Mouse (Mus musculus): Measurements from ENCODE around the gene Fbxw27. TPM values are rescaled to one million over a fixed set of nuclear protein-coding genes. Genes with fewer than 3 reads are reported as not detected.
"Not testable (repeated sequence)": the region's sequence is repeated elsewhere in the genome, so short reads cannot be mapped to it uniquely, and the experiment has no call there.

Fbxw27 gene
- polyA plus RNA-seq, 1 experiment from 2014 or later: not detected

DNA sequence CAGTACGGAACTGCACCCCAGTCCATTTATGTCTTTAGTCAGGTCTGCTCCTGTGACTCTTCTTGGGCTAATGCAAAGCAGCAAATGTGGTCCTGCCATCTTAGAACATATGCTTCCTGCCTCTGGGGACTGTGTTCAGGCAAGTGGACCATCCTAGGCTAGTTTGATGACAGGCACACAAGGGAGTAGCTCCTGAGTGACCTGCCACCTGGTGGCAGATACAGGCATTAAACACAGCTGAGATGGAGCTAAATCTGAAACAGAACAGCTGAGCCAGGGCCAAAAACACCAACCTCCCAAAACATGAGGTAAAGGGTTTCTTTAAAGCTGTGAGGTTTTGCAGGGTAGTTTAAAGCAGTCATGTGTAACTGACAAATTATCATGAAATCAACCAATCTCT is 7.6 kb upstream of the Fbxw27 start:
- no peak overlapping the region for H3K27ac ChIP-seq
- H3K36me3 ChIP-seq: no peaks in the 10 kb centered on the region
- no peaks in the 10 kb centered on the region for H3K4me1 ChIP-seq (replicated peaks)
- WGBS: 97% methylated on average over 1 of the region's 1 CpGs
- no peak overlapping the region for H3K4me2 ChIP-seq (replicated peaks)
- no peaks in the 10 kb centered on the region for H3K27me3 ChIP-seq
- H3K9me3 ChIP-seq: no peaks in the 10 kb centered on the region
- ATAC-seq: no peak
- no peak overlapping the region for H3K9ac ChIP-seq (replicated peaks)
- H3K4me3 ChIP-seq (replicated peaks): no peak overlapping the region

GRCm38 (mm10) chr9:109795811-109796210 is 5.3 kb upstream of the Fbxw27 start:
- H3K9ac ChIP-seq (replicated peaks): no peak overlapping the region
- H3K27me3 ChIP-seq: no peaks in the 10 kb centered on the region
- no peaks in the 10 kb centered on the region for H3K36me3 ChIP-seq
- H3K4me2 ChIP-seq (replicated peaks): no peak overlapping the region
- H3K9me3 ChIP-seq: no peaks in the 10 kb centered on the region
- H3K27ac ChIP-seq: no peak overlapping the region
- no peak for ATAC-seq
- no peaks in the 10 kb centered on the region for H3K4me1 ChIP-seq (replicated peaks)
- H3K4me3 ChIP-seq (replicated peaks): no peak overlapping the region
- 72% methylated on average over 2 of the region's 2 CpGs for WGBS

DNA sequence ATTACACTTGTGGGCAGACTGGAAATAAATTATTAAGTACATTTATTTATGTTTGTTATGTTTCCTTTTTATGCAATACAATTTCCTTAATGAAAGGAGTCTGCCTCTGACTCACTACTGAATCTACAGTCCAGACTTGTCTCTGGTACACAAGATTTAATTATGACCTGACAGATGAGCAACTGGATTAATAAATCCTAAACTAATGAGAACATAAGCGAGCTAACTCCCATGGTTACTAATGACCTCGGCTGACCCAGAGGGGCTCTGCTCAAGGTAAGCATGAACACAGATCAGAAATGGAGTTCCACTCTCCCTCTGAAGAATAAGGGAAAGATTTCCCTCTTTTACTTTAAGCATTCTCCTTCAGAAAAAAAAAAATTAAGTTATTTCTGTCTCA is 4.8 kb upstream of the Fbxw27 start:
- ATAC-seq: no peak
- no peak overlapping the region for H3K4me3 ChIP-seq (replicated peaks)
- no peaks in the 10 kb centered on the region for H3K9me3 ChIP-seq
- WGBS: 79% methylated on average over 2 of the region's 2 CpGs
- H3K27ac ChIP-seq: no peak overlapping the region
- no peak overlapping the region for H3K9ac ChIP-seq (replicated peaks)
- H3K27me3 ChIP-seq: no peaks in the 10 kb centered on the region
- no peak overlapping the region for H3K4me2 ChIP-seq (replicated peaks)
- no peaks in the 10 kb centered on the region for H3K4me1 ChIP-seq (replicated peaks)
- H3K36me3 ChIP-seq: no peaks in the 10 kb centered on the region

- not testable (repeated sequence) for ATAC-seq; H3K27me3 ChIP-seq; H3K4me3 ChIP-seq (replicated peaks); H3K4me2 ChIP-seq (replicated peaks); H3K27ac ChIP-seq; H3K9me3 ChIP-seq; H3K4me1 ChIP-seq (replicated peaks); H3K9ac ChIP-seq (replicated peaks); H3K36me3 ChIP-seq
- 85% methylated on average over 1 of the region's 1 CpGs for WGBS
Measured at GRCm38 (mm10) chr9:109766841-109767240, 23.6 kb downstream of the Fbxw27 start.

- not testable (repeated sequence) for H3K9ac ChIP-seq (replicated peaks); H3K27me3 ChIP-seq; H3K9me3 ChIP-seq; H3K4me1 ChIP-seq (replicated peaks); H3K27ac ChIP-seq; ATAC-seq; H3K4me2 ChIP-seq (replicated peaks); H3K36me3 ChIP-seq; H3K4me3 ChIP-seq (replicated peaks)
- 84% methylated on average over 3 of the region's 3 CpGs for WGBS
Measured at GRCm38 (mm10) chr9:109745989-109746388, 44.5 kb downstream of the Fbxw27 start, which contains the start of gene Fbxw26. Gene Fbxw26, minus strand, starts transcription at chr9:109746089.

Other genes starting within 250 kb of the Fbxw27 start
- gene Fbxw15, start 222.4 kb downstream of the Fbxw27 start, polyA plus RNA-seq (2015; fragmentation: Nextera tagmentation; extraction: Ambion mirVana): not detected in 2 replicates
- gene Fbxw24, start 164.6 kb downstream of the Fbxw27 start, polyA plus RNA-seq (2015; fragmentation: Nextera tagmentation; extraction: Ambion mirVana): not detected in 2 replicates
- 0.13 TPM in 1 of 2 replicates, not detected in the other for gene Fbxw25, start 126.0 kb downstream of the Fbxw27 start, polyA plus RNA-seq (2015; fragmentation: Nextera tagmentation; extraction: Ambion mirVana)
- not detected in 2 replicates for gene Fbxw18, start 88.0 kb downstream of the Fbxw27 start, polyA plus RNA-seq (2015; fragmentation: Nextera tagmentation; extraction: Ambion mirVana)
- not detected in 2 replicates for gene Fbxw26, start 44.6 kb downstream of the Fbxw27 start, polyA plus RNA-seq (2015; fragmentation: Nextera tagmentation; extraction: Ambion mirVana)
- 0.27 TPM in 1 of 2 replicates, not detected in the other for gene Spink8, start 21.6 kb upstream of the Fbxw27 start, polyA plus RNA-seq (2015; fragmentation: Nextera tagmentation; extraction: Ambion mirVana)
- gene Nme6, start 42.1 kb upstream of the Fbxw27 start, polyA plus RNA-seq (2015; fragmentation: Nextera tagmentation; extraction: Ambion mirVana): 69.7 and 71.3 TPM in 2 replicates
- gene Camp, start 58.9 kb upstream of the Fbxw27 start, polyA plus RNA-seq (2015; fragmentation: Nextera tagmentation; extraction: Ambion mirVana): 0.22 and 0.55 TPM in 2 replicates
- 20.2 and 23.1 TPM in 2 replicates for gene Cdc25a, start 84.9 kb upstream of the Fbxw27 start, polyA plus RNA-seq (2015; fragmentation: Nextera tagmentation; extraction: Ambion mirVana)
- gene Map4, start 140.8 kb upstream of the Fbxw27 start, polyA plus RNA-seq (2015; fragmentation: Nextera tagmentation; extraction: Ambion mirVana): 127 and 129 TPM in 2 replicates

All from midbrain, embryonic 13.5 days (tissue).